Mouse (Mus musculus): ENCODE measurements at regions not wholly inside any gene's neighbourhood (a gene's known extent, or its start where the extent isn't known, plus 50 kb on each side); places are given as distances from the start of the nearest gene placed in this dataset.

DNA sequence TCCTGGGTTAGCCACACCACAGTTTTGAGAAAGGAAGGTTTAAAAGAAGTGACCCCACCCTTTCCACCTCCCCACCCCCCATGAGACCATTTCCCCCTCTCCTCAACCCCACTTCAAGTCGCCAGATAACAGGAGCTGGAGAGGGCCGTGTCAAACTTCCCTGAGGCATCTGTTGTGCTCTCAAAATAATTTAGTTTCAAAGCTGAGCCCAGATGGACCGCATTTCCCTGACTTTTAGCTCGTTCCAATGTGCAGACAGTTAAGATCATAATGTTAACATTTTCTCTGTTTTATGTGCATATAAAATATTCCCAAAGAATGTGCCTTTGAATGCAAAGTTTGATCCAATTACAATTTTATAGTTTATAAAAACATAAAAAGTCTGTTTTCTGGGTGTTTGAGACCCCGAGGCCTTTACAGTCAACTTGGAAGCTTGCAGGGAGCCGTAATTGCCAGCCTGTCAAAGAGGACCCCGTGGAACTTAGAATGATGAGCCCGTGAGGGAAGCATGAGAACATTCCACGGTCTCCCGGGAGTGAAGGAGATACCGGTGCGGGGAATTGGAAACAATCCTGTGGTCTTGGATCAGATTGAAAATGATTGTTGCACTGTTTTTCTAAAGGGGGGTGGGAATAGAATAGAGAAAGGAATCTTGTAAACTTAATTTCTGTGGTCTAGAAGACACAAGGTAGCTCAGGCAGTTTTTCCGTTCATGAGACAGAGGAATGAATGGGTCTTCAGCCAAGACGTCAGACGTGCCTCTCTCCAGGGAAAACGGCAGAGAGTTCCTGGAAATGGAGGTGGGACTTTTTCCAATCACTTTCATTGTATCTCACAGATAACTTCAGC is 903.3 kb downstream of the Mrps31 start:
- no peak for DNase-seq

DNA sequence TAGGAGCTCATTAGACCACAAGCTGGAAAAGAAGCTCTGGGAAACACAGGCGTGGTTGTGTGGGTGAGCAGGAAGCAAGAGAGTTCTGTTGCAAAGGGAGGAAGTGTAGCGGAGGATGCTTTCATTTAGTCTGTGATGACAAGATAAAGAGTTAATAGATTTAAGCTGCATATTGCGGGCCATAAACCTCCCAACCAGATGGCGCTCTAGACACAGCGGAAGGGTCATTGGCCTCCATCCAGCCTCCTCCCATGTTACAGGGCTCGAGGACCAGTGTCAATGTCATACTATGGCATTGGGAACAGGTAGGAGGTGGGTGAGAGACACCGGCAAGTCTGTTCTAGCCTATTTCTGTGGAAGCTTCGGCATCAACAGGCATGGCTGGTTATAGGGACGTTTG is 908.4 kb downstream of the Mrps31 start:
- peak; percentile 16 for DNase-seq

DNA sequence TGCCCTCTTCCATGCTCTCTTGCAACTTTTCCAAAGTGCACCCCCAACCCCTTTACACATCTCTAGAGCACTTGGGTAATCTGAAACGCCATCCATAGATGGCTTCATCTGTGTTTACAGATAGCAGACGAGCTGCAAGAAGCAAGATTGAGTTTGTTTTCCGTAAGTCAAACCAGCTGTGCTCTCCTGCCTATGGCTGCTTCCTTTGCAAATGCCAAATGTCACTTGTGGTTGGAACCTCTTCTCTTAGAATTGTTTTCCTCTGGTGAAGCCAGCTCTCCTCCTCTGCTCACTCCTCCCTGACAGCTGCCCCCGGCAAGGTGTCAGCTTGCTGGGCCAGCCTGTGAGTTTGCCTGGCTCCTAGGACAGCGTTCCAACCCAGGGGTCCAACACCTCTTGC is 910.0 kb downstream of the Mrps31 start:
- DNase-seq, result no peak

DNA sequence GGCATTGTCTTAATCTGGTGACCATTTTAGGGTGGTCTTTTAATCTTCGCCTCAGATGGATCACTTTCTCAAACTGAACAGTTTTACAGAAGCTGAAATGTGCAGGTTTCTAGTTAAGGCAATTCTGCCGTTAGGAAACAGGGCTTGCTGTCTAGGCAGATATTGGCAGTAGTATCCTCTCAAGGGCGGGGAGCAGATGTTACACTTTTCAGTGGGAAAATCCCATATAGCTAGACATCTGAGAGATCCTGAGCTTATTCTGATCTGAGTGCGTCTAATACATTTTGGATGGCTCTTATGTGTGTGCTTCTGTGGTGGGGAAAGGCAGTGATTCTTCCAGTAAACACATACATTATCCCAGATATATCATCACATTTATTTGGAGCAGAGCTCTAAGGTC is 916.1 kb downstream of the Mrps31 start:
- no peak for DNase-seq

DNA sequence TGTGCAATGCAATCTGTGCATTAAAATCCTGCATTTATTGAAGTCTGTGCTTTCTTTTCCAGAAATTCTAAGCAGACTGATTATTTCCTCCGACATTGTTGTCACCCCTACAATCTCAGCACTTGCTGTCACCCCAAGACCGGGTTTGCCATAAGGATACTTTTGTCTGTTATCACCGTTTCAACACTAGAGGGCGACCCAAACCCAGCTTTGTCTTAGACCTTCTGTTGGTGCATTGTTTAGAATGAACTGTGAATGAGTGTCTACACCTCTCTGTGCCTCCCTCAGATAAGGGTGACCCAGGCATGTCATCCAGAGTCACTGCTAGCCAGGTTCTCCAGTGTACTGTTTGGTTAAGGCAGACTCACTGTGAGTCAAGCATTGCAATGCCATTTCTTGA is 933.0 kb downstream of the Mrps31 start:
- no peak for DNase-seq

DNA sequence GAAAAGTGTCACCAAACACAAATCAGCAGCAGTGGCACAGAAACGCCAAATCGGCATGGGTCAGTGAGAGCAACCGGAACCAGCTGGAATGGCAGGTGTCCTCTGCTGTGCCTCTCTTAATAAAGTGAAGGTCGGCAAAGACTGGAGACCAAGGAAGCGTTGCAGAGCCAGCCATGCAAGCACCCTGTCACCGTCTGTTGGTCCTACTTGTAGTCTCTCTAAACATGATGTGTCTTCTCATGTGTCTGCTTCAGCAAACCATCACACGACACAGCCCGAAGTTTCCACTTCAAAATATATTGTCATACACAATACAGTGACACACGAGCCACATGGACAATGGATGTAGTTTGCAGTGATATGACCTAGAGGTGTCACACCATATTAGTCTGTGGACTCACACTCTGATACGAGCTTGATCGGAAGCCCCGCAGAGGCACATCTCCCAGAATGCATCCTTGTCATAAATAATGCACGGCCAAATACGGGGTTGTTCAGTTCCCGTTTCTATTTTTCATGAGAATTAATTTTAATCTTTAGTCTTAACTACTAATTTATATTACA is 940.3 kb downstream of the Mrps31 start:
- DNase-seq, result no peak

DNA sequence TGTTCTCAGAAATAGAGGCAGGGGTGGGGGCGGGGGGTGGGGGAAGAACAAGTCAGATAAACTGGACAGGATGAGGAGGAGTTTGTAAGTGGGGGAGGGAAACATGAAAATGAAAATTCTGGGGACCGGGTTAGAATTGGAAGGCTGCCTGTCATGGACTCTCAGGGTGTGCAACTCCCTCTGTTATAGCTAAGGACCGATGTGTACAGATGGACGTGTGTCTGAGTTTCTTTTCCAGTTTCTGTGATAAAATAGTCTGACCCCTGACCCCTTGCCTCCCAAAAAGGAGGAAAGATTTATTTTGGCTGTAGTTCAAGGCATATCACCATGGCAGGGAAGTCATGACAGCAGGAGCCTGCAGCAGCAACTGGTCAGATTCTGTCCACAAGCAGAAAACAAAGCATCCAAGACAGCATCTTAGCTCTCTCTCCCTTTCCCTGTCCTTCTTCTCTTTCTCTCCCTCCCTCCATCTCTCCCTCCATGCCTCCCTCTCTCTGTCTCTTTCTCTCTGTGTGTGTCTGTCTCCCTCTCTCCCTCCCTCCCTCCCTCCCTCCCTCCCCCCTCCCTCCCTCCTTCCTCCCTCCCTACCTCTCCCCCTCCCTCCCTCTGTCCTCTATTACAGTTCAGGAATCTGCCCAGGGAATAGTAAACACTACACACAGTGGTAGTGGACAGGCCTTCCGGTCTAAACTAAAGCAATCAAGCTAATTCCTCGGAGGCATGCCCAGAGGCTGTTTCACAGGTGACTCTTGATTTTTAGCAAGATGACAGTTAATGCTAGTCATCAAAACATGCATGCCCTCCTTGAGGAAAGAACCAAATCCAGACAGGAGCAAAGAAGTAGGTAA is 941.3 kb downstream of the Mrps31 start:
- DNase-seq, result no peak

DNA sequence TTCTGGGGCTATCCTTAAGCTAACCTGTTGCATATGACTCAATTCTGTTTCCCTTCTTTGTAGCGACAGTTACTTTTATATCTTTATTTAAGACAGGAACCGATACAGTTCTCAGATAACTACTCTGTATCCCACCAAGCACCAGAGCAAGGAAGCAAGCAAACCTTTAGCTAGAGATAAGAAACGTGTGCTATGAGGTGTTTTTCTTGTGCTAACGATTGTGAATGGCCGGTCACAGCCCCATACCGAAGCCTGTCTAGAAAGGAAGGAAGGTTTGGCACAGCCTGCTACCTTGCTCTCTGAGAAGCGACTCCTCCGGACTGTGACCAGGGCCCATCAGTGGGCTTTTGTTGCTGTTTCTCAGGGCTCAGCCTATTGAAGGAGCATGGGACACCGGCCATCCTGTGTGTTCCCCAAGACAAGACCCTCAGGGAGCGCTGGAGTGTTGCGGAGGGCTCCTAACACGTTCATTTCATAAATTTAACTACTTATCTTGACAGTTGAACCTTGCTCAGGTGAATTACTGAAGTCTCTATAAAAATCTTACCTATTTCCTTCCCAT is 949.0 kb downstream of the Mrps31 start:
- DNase-seq, result no peak

DNA sequence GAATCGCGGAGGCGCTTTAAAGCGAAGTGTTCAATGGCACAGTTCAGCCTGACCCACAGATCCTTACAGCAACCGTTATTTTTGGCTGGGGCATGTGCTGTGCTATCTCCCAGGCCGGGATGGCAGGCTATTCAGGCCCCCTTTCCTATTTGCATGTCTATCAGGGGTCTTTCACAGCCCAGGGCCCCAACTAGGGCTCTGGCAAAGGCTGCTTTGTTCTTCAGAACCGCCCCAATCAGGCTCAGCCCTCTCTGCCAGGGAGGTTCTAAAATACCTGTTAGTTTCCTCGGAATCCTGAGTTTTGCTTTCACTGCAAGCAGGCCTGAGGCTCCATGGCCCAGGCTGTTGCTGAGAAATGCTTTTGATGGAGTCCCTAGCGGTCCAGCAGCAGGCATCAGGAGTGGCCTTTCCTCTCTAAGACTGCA is 949.7 kb downstream of the Mrps31 start:
- no peak for DNase-seq
